Mouse (Mus musculus): Measurements from ENCODE around the gene Pard3.

DNA sequence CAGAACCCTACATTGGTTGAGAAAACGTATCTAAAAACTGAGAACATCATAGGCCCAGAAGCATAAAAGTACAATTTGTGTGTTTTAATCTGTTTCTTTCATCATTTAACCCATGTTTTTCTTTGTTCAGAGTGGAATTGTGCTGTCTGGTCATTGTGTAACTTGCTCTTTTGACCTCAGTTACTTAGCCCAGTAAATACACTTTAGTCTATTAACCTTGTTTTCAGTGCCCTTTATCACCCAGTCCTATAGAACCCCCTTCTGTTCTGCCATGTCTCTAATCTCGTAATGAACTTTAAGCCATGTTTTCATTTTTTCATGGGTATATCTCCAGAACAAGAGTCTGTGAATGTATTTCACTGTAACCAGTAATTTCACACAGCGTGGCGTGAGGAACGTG is 243.3 kb downstream of the Pard3 start:
- TF ChIP-seq CTCF (IDR thresholded peaks at IDR 0.05; ENCODE audit: borderline replicate concordance, insufficient read depth, low read depth, low read length) = no peak
- no peak for TF ChIP-seq POLR2A (IDR thresholded peaks at IDR 0.05; ENCODE audit: borderline replicate concordance, insufficient read depth, low read length)

Measured in cerebellum, adult 2 months (tissue).